Mouse (Mus musculus) hindbrain, postnatal 0 days (tissue): ENCODE measurements around the gene Lonrf2. TPM values are rescaled to one million over a fixed set of nuclear protein-coding genes. Genes with fewer than 3 reads are reported as not detected.

Experiments
- ATAC-seq: fragments of 200-750 bp; cut with Nextera tagmentation; 2 replicates; pipeline ENCODE4 v1.8.0; 2017; ENCODE audit warnings: mild to moderate bottlenecking, moderate TSS enrichment, moderate library complexity
- DNase-seq: peaks from one replicate; pipeline ENCODE4 v3.0.0-alpha.2; 2015; ENCODE audit warnings: low spot score
- H3K27ac ChIP-seq: fragments of 300-500 bp; sonication (generic); 2 replicates; pipeline ENCODE4 v1.5.1; 2014; ENCODE audit warnings: mild to moderate bottlenecking
- H3K27me3 ChIP-seq: fragments of 300-500 bp; sonication (generic); 2 replicates; pipeline ENCODE4 v1.6.1; 2014; ENCODE audit warnings: low read length, mixed read lengths; ENCODE audit not compliant: insufficient read depth
- H3K36me3 ChIP-seq: fragments of 300-500 bp; sonication (generic); 2 replicates; pipeline ENCODE4 v1.6.1; 2014; ENCODE audit warnings: low read length, mixed read lengths; ENCODE audit not compliant: insufficient read depth
- H3K4me1 ChIP-seq: fragments of 300-500 bp; sonication (generic); 2 replicates; pipeline ENCODE4 v1.6.1; 2014; ENCODE audit warnings: antibody characterized with exemption, low read length, mixed read lengths; ENCODE audit not compliant: insufficient read depth
- H3K4me2 ChIP-seq: fragments of 300-500 bp; sonication (generic); 2 replicates; pipeline ENCODE4 v1.6.1; 2014; ENCODE audit warnings: low read depth, mild to moderate bottlenecking, low read length, moderate library complexity, mixed read lengths
- H3K4me3 ChIP-seq: fragments of 300-500 bp; sonication (generic); 2 replicates; pipeline ENCODE4 v1.5.1; 2014; ENCODE audit warnings: low read length
- H3K9ac ChIP-seq: fragments of 300-500 bp; sonication (generic); replicated peaks from 2 replicates; pipeline ENCODE4 v1.6.1; 2014; ENCODE audit warnings: mild to moderate bottlenecking, low read length, moderate library complexity, mixed read lengths
- H3K9me3 ChIP-seq: fragments of 300-500 bp; sonication (generic); 2 replicates; pipeline ENCODE4 v1.6.1; 2016; ENCODE audit warnings: low read length, mixed read lengths
- CTCF ChIP-seq: IDR thresholded peaks from 2 replicates; pipeline ENCODE4 v1.5.1; 2016; ENCODE audit warnings: antibody characterized with exemption, control low read depth, low read depth
- WGBS: fragments of 180-500 bp; shearing (Covaris S2); extraction: QIAGEN DNeasy Blood & Tissue Kit; methylation state at CpG from one replicate; pipeline ENCODE4 v1.1.7; 2014; 5-methylcytosine and 5-hydroxymethylcytosine counted together
- polyA plus RNA-seq: library from polyadenylated mRNA; unstranded; fragments of >200 nt; fragmentation: Nextera tagmentation; extraction: Ambion mirVana; gene quantifications from 2 replicates; pipeline ENCODE4 v1.2.1, GENCODE M21; 2015
- total RNA-seq: library from RNA; depleted of rRNA; stranded (reverse); fragments of >200 nt; gene quantifications from 2 replicates; pipeline ENCODE4 v1.2.3, GENCODE M21; 2014

The Lonrf2 gene
- total and polyA plus RNA-seq, 2 experiments from 2014 or later = 21.9 to 116 TPM

GRCm38 (mm10) chr1:38796936-38797335 lies 39.6 kb downstream of the Lonrf2 start:
- no peak overlapping the region for H3K27ac ChIP-seq
- H3K27me3 ChIP-seq = no peaks in the 10 kb centered on the region
- H3K36me3 ChIP-seq = peaks cover 16% of the 10 kb centered on the region
- peak; percentile 35 for DNase-seq
- no peak for ATAC-seq
- no peak overlapping the region for H3K4me2 ChIP-seq
- no peak overlapping the region for H3K9ac ChIP-seq
- H3K4me1 ChIP-seq = no peaks in the 10 kb centered on the region
- H3K4me3 ChIP-seq = no peak overlapping the region
- WGBS = 27% methylated on average over 6 of the region's 6 CpGs
- H3K9me3 ChIP-seq = no peaks in the 10 kb centered on the region
- TF ChIP-seq CTCF = no peak

- no peak overlapping the region for H3K4me3 ChIP-seq
- no peak overlapping the region; the same call in 1 of the 2 replicates for H3K27ac ChIP-seq
- 52% methylated on average over 5 of the region's 5 CpGs for WGBS
- no peak for TF ChIP-seq CTCF
- no peaks in the 10 kb centered on the region for H3K27me3 ChIP-seq
- H3K4me2 ChIP-seq = no peak overlapping the region
- DNase-seq (no peak), ATAC-seq (no peak)
- no peaks in the 10 kb centered on the region for H3K9me3 ChIP-seq
- peaks cover 25% of the 10 kb centered on the region for H3K36me3 ChIP-seq
- no peak overlapping the region for H3K9ac ChIP-seq
- no peaks in the 10 kb centered on the region for H3K4me1 ChIP-seq
These were observed 41.0 kb downstream of the Lonrf2 start for GRCm38 (mm10) chr1:38795496-38795895.

- Histone ChIP-seq H3K27ac (no peak overlapping the region), H3K4me1 (peaks cover 5% of the 10 kb centered on the region; the same call in 1 of the 2 replicates), H3K36me3 (0 out of 2 replicates have a peak, but pooled peaks cover 9% of the 10 kb centered on the region), H3K9ac (no peak overlapping the region), H3K9me3 (no peaks in the 10 kb centered on the region), H3K4me3 (no peak overlapping the region), H3K27me3 (no peaks in the 10 kb centered on the region), H3K4me2 (no peak overlapping the region)
- no peak for TF ChIP-seq CTCF
- DNase-seq (no peak), ATAC-seq (no peak)
- WGBS = 66% methylated on average over 9 of the region's 9 CpGs
These were observed 45.3 kb downstream of the Lonrf2 start for GRCm38 (mm10) chr1:38791016-38791810.

- no peak for TF ChIP-seq CTCF
- 38% methylated on average over 7 of the region's 7 CpGs for WGBS
- no peak overlapping the region for H3K4me2 ChIP-seq
- ATAC-seq = no peak
- no peak overlapping the region for H3K27ac ChIP-seq
- peaks cover 5% of the 10 kb centered on the region; the same call in 1 of the 2 replicates for H3K4me1 ChIP-seq
- H3K36me3 ChIP-seq = 0 out of 2 replicates have a peak, but pooled peaks cover 9% of the 10 kb centered on the region
- no peaks in the 10 kb centered on the region for H3K27me3 ChIP-seq
- H3K4me3 ChIP-seq = no peak overlapping the region
- no peak overlapping the region for H3K9ac ChIP-seq
- DNase-seq = no peak
- H3K9me3 ChIP-seq = no peaks in the 10 kb centered on the region
These were observed 46.4 kb downstream of the Lonrf2 start for GRCm38 (mm10) chr1:38789988-38790602.

- Histone ChIP-seq H3K27ac (no peak overlapping the region), H3K4me3 (no peak overlapping the region), H3K4me1 (peaks cover 5% of the 10 kb centered on the region; the same call in 1 of the 2 replicates), H3K4me2 (no peak overlapping the region), H3K9me3 (no peaks in the 10 kb centered on the region), H3K36me3 (0 out of 2 replicates have a peak, but pooled peaks cover 9% of the 10 kb centered on the region), H3K27me3 (no peaks in the 10 kb centered on the region), H3K9ac (no peak overlapping the region)
- ATAC-seq (no peak), DNase-seq (peak; percentile 50)
- peak; percentile 78 for TF ChIP-seq CTCF
- 74% methylated on average over 3 of the region's 3 CpGs for WGBS
These were observed 47.6 kb downstream of the Lonrf2 start for GRCm38 (mm10) chr1:38788904-38789303.

GRCm38 (mm10) chr1:38787443-38787842 lies 49.1 kb downstream of the Lonrf2 start:
- Histone ChIP-seq H3K9ac (no peak overlapping the region), H3K27me3 (no peaks in the 10 kb centered on the region), H3K4me1 (peaks cover 5% of the 10 kb centered on the region; the same call in 1 of the 2 replicates), H3K9me3 (no peaks in the 10 kb centered on the region), H3K36me3 (0 out of 2 replicates have a peak, but pooled peaks cover 9% of the 10 kb centered on the region), H3K27ac (no peak overlapping the region), H3K4me3 (no peak overlapping the region), H3K4me2 (no peak overlapping the region)
- whole genome bisulfite sequencing = 4% methylated on average over 5 of the region's 5 CpGs
- DNase-seq (peak; percentile 87), ATAC-seq (peak; percentile 63)
- peak; percentile 93 for TF ChIP-seq CTCF
